Mouse (Mus musculus) 3134 (cell line): ENCODE results near the gene Sprr2d.

ENCODE experiments used
- DNase-seq: peaks from one replicate; pipeline ENCODE4 v3.0.0-alpha.2; 2011; ENCODE audit warnings: low spot score; ENCODE audit not compliant: insufficient read length; ENCODE audit errors: extremely low read depth

The Sprr2d gene

GRCm38 (mm10) chr3:92338840-92339239, at the start of gene Sprr2d:
Gene Sprr2d, plus strand, starts transcription at chr3:92339140.
- no peak for DNase-seq

- DNase-seq = no peak
Measured at GRCm38 (mm10) chr3:92307406-92307805, 31.5 kb upstream of the Sprr2d start.

- no peak for DNase-seq
Measured at GRCm38 (mm10) chr3:92316320-92316719, 22.6 kb upstream of the Sprr2d start, which contains the start of gene Sprr2b. Gene Sprr2b, plus strand, starts transcription at chr3:92316620.

GRCm38 (mm10) chr3:92317384-92317783, 21.6 kb upstream of the Sprr2d start:
- no peak for DNase-seq

GRCm38 (mm10) chr3:92336278-92336677, 2.7 kb upstream of the Sprr2d start:
- DNase-seq = no peak

- DNase-seq = no peak
Measured at GRCm38 (mm10) chr3:92351843-92352242, 12.9 kb downstream of the Sprr2d start, which contains the start of gene Sprr2e. Gene Sprr2e, plus strand, starts transcription at chr3:92352143.

GRCm38 (mm10) chr3:92361619-92362018, 22.7 kb downstream of the Sprr2d start:
- no peak for DNase-seq

- DNase-seq = no peak
Measured at GRCm38 (mm10) chr3:92364887-92365286, 25.9 kb downstream of the Sprr2d start, which contains the start of gene Sprr2f. Gene Sprr2f, plus strand, starts transcription at chr3:92365187.

GRCm38 (mm10) chr3:92373613-92374012, 34.7 kb downstream of the Sprr2d start:
- no peak for DNase-seq

- no peak for DNase-seq
Measured at GRCm38 (mm10) chr3:92385385-92385784, 46.4 kb downstream of the Sprr2d start, which contains the start of gene Sprr2h. Gene Sprr2h, plus strand, starts transcription at chr3:92385685.
